Mouse (Mus musculus) cerebellum, postnatal 25 days (tissue): Measurements from ENCODE around the gene Spata17.

Experiments
- DNase-seq, 2 experiments: peaks; one replicate each; pipeline ENCODE4 v3.0.0; 2021; ENCODE audit warnings: mixed read lengths in 2 of 2

The Spata17 gene

DNA sequence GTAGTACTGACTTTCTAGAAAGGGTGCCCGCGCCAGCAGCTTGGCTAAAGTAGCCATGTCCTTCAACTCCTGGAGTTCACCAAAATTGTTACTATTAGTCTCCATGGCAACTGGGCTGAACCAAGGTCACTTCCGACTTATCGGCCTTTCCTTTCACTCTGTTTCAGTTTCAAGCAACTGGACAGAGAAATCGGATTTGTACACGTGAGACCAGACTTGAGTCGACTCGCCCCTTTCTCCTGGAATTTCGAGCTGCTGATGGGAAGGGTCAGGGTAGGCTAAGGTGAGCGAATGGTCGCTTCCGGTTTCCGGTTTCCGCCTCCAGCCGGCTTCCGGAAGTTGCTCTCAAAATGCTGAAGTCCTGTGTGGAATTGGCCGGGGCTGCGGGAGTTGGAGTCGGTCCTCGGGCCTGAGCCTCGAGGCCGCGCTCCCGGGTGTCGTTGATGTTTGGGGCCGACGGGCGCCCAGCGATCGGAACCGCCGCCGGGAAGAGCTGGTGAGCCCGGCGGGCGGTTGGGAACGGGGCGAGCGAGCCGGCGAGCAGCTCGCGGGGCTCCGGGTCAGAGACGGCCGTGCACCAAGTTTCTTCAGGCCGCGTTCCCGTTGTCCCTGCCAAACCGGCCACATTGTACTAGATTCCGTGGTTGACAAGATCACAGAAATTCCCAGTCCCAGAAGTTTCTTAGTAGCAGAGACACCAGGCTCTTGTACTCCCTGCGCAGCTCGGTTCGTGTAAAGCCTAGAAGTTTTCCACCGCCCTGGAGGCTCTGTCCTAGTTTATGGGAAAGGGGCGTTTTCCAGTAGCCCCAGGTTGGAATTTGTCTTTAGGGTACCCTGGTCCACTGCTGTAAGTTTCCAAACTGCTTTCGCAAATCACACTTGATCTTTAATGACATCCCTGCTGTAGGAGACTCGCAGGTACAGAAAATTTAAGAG, at the start of gene Spata17, which contains the start of gene Gpatch2:
TSS of gene Spata17 (minus strand) at position 285 of the 936 bp plus-strand sequence.
TSS of gene Gpatch2 (plus strand) at position 328 of the 936 bp plus-strand sequence.
- DNase-seq, result peak; percentile 85 to 87

DNA sequence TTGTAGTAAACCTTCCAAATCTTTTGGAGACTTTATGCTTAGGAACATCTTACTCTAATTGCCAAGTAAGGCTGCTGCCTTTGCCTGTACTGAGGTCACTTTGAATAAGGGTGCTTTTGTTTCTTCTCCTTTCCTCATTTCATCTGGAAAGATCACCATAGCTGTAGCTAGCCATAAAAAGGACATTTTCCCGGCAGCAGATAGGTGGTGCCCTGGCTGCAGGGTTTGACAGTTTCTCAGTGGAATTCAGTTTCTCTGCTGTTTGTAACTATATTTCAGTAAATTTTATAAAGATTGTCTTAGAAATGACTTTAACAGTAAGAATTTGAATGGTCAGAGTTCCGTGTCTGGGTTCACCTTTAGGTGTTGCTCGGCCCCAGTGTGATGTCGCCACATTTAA, 43.5 kb upstream of the Spata17 start:
- no peak for DNase-seq

DNA sequence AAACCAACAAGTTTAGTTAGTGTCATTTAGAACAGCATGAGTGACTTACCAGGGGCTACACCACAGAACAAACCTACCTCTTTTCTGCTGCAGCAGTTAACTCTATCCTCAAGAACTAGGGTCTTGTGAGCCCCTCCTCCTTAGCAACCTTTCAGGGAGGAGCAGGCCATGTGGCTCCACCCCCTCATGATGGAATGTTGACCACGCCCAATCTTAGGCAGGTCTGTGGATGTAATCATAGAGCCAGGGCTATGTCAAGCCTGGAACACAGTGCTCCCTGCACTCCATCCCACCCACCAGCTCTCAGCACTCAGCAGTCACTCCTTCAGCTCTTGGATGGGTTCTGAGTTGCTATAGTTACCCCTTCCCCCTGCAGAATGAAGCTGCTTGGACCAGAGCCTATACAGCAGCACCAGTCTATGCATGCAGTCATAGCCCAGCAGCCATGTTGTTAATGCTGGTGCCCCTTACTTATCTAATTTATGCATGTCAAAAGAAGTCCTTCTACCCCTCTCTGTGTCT, 35.5 kb upstream of the Spata17 start:
- no peak for DNase-seq

DNA sequence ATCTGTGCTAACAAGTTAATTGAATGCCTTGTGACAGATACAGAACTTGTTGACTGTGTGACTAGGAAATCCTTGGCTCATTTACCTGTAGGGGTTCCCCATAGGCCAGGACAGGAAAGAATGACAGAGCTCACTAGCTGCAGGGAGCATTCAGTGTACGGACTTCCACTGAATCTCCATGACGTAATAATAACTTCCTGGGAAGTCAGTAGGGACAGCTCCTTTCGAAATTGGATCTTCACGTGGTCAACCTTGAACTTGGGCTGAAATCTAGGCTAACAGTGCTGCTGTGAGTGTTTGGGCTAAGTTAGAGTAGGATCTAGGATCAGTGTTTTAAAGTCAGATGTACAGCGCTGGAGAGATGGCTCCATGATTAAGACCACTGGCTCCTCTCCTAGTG, 29.5 kb upstream of the Spata17 start:
- no peak for DNase-seq

DNA sequence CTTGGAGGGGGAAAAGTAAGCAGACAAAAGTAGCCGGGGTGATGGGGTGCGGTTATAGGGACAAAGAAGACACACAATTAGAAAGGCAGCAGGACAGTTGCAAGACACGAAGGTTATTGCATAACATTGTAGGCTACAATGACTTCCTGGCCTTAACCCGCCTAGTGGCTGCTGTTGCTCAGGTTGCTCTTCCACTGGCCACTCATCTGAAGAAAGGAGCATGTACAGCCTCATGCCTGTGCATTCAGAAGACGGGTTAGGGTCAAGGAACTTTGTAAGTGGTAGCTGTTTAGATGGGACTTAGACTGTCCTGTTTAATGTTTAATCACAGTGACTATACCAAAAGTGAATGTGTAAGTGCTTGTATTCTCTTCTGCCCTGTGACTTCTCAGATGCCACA, 26.1 kb upstream of the Spata17 start:
- DNase-seq, result no peak

DNA sequence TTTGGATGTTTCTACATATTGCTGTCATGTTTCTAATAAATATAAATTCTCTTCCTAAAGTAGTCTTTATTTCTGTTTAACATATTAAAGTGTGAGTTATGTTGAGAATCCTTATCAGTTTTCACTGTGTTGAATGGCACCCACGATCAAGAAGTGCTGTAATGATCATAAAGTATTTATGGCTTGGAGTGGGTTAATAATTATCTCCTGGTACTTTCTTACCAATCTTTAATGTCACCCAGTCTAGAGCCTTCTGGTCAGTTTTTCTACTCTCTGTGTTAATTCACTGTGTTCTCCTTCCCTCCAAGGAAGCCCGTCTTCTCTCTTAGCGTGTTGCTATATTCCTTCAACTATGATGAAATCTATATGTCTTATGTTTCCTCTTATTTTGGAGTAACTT, 25.0 kb upstream of the Spata17 start:
- DNase-seq, result no peak

DNA sequence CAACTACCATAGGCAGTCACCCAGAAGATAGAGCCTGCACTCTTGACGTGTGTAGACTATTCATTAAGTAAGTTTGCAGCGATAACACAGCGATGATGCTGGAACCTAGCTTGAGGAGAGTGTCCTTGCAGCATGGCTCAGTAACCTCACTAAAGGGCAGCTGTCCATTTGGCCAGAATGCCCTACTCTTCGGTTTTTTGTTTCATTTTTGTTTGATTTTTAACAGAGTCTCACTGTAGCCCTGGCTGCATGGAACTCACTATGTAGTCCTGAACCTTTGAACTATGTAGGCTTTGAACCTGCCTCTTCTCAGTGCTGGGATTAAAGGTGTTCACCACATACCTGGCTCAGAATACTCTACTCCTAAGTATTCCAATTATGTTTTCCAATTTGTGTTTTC, 22.8 kb upstream of the Spata17 start:
- no peak for DNase-seq

DNA sequence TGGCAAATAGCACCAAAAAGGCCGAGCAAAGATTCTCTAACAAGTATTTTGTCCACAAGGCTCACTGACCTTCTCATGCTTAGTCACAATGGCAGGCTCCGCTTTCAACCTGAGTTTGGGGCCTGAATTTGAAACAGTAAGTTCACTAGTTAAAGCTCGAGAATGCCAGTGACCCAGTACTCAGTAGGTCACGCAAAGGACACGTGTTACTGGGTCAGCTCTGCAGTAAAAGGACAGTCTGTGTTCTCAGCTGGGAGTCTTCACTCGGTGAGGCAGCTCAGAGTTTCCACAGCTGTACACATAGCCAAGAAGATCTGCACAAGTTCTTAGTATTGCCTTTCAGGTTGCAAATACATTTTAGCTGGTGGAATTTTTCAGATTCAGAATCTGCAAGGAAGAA, 21.0 kb upstream of the Spata17 start:
- DNase-seq, result no peak

DNA sequence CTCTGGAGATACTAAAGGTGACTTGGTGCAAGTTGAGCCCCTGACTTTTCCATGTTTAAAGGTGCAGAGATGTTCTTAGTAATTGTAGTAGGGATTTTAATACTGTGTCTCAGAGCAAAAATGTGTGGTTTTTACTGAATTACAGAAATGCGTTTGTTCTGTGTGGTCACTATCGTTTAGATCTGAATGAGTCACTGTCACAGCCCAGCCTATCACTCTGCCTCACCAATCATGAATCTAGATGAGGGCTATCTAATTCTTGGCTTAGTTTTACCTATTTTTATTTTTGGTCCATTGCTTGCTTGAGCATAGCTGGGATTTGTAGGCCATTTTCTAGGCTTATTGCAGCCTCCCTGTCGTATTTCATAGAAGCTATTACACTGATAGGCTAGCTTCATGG, 19.9 kb upstream of the Spata17 start:
- DNase-seq, result no peak

DNA sequence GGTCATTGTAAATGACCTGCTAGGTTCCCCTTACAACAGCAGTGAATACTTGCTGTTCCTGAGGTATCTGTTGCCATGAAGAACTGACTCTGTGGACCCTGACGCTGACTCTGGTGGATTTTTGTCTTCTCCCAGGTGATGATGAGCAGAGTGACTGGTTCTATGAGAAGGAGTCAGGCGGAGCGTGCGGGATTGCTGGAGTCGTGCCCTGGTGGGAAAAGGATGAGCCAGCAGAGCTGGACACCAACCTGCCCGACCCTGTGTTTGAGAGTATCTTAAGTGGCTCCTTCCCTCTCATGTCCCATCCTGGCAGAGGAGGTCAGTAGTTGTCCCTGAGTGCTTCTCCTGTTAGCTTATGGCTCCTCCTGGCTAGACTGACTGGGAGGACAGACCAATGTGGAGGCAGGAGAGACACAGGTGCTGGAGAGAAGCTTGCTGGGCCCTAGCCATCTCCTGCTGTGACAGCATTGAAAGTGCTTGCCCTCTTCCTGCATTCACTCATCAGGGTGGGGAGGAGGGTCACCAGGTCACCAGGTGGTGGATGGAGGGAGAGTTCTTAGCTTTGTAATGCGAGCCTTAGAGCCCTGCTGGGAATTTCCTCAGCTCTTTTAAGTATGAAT, 17.8 kb upstream of the Spata17 start:
- peak; percentile 67 to 79 for DNase-seq

DNA sequence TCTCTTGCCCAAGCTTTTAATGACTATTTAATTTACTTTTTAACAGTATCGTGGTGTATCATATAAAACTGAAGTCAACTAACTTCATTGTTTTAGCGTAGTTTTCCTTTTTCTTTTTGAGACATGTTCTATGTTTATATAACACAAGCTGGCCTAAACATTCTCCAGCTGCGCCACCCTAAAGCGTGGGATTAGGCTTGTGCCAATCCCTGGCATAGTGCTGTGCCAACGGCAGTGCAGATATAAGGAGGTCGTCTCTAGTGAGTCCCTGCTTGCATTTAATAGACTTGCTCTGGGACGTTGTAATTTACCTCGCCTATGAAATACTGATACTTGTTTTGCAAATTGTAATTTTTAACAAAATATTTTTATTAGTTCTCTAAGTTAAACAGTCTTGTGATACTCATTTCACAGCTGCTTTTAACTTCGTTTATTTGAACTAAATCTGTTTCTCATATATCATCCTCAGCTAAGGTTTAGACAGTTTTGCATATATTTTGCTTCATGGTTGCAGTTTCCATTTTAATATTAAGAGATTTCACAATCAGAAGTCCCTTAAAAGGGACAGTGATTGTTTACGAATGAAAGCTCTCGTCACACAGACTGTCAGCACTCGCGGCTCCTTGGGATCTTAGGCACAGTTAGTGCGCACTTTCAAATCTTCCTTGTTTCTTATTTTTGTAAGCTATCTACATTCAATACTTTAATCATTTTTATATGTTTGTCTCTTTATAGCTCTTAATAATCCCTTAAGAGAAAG, 17.1 kb upstream of the Spata17 start:
- no peak for DNase-seq

DNA sequence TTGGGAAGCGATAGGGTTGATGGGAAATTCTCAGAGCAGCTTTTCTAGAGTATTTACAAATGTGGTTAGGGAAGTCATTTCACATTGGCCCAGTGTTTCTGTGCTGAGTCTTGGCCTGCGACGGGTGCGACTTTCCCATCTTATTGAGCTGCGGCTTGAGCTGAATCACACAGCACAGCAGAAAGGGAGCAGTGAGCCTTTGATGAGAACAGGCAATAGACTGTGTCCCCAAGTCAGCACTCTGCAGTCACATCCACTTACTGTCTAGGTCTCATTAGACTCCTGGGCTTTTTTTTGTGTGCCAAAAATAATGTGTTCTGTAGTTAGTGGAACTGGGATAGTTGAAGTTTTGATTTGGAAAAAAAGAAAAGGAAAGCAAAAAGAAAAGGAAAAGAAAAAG, 15.0 kb upstream of the Spata17 start:
- no peak for DNase-seq

DNA sequence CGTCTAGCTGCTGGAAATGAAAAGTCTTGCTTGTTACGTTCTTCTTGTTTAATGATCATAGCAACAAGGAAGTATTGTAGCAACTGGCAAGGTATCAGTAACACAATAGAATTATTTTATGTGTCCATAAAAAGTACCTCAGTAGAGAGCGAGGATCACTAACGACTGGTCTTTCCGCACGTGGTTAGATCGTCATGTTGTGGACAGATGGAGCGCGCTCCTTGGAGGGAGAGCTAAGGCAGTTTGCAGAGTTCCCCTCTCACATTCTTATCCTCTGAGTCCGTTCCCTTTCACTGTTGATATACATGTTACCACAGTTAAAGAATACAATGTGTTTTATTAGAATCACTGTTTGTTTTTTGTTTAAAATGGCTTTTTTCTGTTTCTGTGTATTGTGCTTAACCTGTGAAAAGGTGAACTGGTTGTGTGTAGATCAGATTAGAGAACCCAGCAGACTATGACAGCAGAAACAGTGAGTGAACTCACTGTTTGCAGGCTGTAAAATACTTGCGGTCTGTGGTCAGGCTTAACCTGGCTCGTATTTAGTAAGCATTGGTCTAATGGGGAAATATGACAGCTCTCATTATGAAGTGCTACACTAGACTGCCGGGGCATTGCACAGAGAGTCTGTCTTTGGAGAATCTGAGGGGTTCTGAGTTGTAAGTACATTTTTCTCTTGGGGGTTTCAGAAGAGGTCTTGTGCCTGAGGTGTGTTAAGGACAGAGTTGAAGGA, 13.3 kb upstream of the Spata17 start:
- no peak for DNase-seq

DNA sequence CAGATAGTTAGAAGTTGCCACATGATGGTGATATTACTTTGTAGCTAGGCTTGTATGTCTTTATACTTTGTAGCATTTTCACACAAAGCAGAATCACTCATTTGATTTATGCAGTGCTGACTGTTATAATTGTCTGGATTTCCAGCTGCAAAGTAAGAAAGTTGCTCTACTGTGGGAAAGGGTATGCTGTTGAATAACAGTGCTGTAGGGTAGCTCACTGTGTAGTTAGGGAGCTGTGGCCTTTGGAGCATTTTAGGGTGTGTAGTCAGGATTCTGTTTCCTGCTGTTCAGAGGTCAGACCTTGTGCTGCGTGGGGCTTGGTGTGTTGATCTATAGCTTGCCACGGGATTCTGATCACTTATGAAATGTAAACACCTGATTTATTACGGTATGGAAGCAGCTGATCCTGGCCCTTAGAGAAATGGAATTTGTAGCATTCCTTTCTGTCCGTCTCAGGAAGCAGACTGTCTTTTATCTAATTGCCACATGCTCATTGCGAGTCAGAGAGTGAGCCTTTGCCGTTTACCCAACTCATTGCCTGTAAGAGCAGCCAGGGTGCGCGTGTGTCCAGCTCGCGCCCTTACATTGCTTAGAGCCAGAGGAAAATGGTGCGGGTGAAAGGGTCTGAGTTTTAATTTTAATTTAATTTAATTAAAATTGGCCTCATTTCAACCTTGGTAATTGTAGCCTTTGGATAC, 11.2 kb upstream of the Spata17 start:
- no peak for DNase-seq

DNA sequence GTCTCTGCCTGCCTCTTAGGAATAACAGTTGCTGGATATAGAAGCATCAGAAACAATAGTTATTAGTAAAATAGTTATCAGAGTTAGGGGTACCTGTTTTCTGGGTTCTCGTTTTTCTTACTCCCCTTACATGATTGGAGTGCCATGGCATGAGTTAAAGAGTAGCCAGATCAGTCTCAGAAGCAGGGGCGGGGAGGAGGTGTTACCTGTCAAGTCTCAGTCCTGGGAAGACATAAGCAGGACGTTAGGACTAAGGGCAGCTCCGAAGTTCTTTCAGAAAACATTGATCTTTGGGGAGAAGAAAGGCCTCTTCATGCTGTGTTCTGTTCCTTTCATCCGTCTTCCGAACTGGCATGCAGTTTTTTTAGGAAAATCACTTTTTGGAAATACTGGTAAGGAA, 5.5 kb upstream of the Spata17 start:
- no peak for DNase-seq

DNA sequence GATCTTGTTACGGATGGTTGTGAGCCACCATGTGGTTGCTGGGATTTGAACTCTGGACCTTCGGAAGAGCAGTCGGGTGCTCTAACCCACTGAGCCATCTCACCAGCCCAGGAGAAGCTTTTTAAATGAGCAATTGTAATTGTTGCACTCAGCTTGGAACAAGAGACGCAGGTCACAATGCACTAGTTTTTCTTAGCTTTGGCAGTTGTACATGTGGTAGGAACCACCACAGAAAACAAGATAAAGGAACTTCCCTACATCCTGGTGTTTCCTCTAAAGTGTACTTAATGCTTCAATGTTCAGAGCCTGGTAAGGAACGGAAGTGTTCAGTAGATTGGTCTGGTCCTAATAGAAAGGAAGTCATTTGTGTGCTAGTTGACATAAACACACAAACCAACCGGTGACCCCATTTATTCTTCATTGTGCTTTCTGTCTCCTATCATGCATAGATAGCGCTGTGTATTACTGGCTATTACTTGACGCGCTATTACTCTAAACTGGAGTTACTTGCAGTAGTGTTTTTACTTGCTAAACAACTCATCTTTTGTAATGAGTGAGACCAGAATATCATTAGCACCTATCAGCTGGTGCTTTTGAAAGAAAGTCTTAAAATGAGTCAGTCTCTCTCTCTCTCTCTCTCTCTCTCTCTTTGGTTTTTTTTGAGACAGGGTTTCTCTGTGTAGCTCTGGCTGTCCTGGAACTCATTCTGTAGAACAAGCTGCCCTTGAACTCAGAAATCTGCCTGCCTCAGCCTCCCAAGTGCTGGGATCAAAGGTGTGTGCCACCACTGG, 1.6 kb upstream of the Spata17 start:
- no peak for DNase-seq

DNA sequence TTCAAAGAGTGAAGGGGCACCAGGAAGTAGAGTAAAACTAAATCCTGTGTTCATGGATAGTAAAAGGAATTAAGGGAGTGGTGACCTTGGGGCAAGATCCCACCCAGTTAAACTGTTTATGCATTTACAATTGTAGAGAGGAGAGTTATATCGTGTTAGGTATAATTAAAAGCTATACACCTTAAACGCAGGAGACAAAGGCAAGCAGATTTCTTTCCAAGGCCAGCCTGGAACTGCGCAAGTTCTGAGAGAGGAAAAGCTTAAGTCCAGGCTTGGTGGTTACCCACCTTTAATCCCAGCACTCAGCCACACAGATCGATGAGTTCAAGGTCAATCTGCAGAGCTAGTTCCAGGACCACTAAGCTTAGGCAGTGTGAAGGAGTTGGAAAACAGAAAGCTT, 4.5 kb downstream of the Spata17 start:
- no peak for DNase-seq

DNA sequence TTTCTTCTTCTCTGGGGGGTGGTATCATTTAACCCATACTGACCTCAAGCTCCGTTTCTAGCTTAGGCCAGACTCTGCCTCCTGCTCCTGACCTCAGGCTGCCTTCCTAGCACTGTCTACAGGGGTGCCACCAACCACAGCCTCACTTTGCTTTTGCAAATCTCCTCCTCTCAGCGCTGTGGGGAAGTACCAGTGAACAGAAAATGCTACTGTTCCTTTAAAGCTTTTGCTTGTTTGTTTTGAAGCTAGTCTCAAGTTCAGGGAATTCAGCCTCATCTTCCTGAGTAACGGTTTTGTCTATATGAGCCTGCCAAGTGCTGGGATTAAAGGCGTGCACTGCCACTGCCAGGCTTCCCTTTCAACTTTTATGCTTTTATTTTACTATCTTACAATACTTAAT, 5.8 kb downstream of the Spata17 start:
- no peak for DNase-seq

DNA sequence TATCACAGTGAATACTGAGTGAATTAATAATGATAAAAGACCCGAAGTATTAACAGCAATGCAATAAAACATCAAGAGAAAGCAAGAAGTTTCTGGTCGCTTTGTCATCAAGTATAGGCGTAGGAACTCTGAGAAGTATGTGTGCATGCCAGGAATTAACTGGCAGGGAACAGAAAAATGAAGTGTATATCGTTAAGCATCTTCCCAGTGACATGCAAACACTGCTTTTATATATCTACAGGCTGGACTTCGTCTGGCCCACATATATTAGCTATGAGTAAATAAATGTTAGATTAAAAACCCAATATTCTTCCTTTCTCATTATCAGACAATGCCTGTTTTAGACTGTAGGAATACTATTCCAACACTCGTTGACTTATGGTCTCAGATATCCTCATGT, 9.8 kb downstream of the Spata17 start:
- no peak for DNase-seq

DNA sequence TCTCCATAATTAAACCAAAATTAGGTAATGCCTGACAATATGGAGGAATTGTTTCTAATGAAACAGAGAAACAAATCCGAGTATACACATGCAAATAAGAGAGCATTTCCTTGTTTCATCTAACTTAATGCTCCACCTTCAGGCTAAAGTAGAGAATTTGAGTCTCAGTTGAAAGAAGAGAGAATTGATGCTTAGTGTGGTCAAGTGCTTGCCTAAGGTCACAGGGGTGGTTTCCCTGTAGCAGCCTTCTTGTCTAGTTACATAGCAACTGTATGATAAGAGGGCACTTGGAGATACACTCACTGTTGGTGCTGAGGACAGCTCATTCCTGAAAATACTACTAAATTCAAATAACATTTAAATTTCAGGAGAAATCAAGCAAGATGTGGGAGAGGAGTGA, 36.7 kb downstream of the Spata17 start:
- no peak for DNase-seq

DNA sequence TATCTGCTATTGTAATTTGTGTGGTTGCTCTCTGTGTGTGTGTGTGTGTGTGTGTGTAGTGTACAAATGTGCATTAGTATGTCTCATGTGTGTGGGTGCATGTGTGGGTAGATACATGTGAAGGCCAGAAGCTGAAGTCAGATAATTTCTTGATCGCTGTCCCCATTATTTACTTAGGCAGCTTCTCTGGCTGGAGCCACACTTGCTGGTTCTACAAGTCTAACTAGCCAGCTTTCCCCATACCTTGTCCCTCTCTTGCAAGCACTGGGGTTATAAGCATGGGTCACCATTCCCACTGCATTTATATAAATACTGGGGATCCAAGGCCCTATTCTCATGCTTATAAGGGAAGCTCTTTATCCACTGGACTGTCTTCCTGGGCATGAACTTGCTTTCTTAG, 39.3 kb downstream of the Spata17 start:
- no peak for DNase-seq
